14 mouse cellular contexts compared by ENCODE assay signal in the genomic region with DNA sequence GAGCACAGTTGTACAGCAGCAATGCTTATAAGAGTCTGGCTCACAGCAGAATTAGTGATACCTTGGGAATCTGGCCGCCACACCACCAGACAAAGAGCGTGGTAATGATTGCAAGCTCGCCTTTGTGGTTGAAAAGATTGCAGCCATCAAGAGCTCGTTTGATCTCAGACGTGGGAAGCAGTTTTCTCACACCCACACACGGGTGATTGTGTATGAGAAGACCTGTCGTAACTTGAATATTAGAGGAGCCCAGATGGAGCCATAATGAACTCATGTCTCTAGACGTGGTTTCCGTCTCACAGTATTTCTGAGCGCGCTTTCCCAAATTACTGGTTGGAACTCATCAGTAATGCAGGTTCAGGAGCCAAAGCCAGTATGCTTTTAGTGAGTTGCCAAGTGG. TPM values are rescaled to one million over a fixed set of nuclear protein-coding genes. Genes with fewer than 3 reads are reported as not detected.
"Had no signal": no experiment of that assay in that cellular context is flagged by ENCODE, and none has a peak within 500 bp of the region (broad histone marks: within the 10 kb centered on the region; RNA-seq: fewer than 3 reads in every experiment).

No protein-coding gene starts in this region.

- H3K27me3 ChIP-seq: kidney, embryonic 15.5 days; limb, embryonic 15.5 days; liver, embryonic 12.5 days; midbrain, embryonic 15.5 days had no signal

- H3K27ac ChIP-seq: kidney, embryonic 15.5 days; limb, embryonic 15.5 days; liver, embryonic 12.5 days; midbrain, embryonic 15.5 days; stomach, postnatal 0 days had no signal

- ATAC-seq: liver, embryonic 12.5 days; midbrain, embryonic 15.5 days had no signal

- H3K9ac ChIP-seq: kidney, embryonic 15.5 days; limb, embryonic 15.5 days; liver, embryonic 12.5 days; lung, embryonic 14.5 days; midbrain, embryonic 15.5 days had no signal

- H3K4me2 ChIP-seq: kidney, embryonic 15.5 days; limb, embryonic 15.5 days; liver, embryonic 12.5 days; lung, embryonic 14.5 days; midbrain, embryonic 11.5 days; midbrain, embryonic 15.5 days had no signal

- H3K36me3 ChIP-seq: kidney, embryonic 15.5 days; limb, embryonic 15.5 days; liver, embryonic 12.5 days; midbrain, embryonic 15.5 days had no signal

- H3K4me3 ChIP-seq: kidney, embryonic 15.5 days; limb, embryonic 15.5 days; liver, embryonic 12.5 days; midbrain, embryonic 15.5 days had no signal

- H3K4me1 ChIP-seq: kidney, embryonic 15.5 days; midbrain, embryonic 15.5 days had no signal

- DNase-seq: kidney, postnatal 14 days; layer of hippocampus, postnatal 36 days; lung, embryonic 14.5 days; lung, postnatal 10 days; lung, postnatal 4 days; thymus, postnatal 14 days had no signal

- H3K9me3 ChIP-seq: kidney, embryonic 15.5 days; limb, embryonic 15.5 days; liver, embryonic 12.5 days; midbrain, embryonic 15.5 days had no signal

RNA-seq across cellular contexts. Expression of gene Ros1, which starts 58.4 kb away (rescaled TPM):
- polyA plus RNA-seq: large intestine, adult 2 months; limb, embryonic 11.5 days; midbrain, embryonic 11.5 days; midbrain, embryonic 15.5 days had no signal
